Mouse (Mus musculus): ENCODE results near the gene Egfl8. TPM values are rescaled to one million over a fixed set of nuclear protein-coding genes. Genes with fewer than 3 reads are reported as not detected.

The Egfl8 gene
- polyA plus RNA-seq, 1 experiment: 2.2 TPM

DNA sequence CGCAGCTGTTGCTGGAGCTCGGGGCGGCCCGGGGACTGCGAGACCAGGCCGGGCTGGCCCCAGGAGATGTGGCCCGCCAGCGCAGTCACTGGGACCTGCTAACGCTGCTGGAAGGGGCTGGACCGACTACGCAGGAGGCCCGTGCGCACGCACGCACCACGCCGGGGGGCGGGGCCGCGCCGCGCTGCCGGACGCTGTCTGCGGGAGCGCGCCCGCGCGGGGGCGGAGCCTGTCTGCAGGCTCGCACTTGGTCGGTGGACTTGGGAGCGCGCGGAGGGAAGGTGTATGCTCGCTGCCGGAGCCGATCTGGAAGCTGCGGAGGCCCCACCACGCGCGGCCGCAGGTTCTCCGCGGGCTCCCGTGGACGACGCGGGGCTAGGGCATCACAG is 28.4 kb downstream of the Egfl8 start:
- 1% methylated on average over 50 of the region's 50 CpGs for WGBS
- no peak for DNase-seq (ENCODE audit: low read depth, low spot score)

DNA sequence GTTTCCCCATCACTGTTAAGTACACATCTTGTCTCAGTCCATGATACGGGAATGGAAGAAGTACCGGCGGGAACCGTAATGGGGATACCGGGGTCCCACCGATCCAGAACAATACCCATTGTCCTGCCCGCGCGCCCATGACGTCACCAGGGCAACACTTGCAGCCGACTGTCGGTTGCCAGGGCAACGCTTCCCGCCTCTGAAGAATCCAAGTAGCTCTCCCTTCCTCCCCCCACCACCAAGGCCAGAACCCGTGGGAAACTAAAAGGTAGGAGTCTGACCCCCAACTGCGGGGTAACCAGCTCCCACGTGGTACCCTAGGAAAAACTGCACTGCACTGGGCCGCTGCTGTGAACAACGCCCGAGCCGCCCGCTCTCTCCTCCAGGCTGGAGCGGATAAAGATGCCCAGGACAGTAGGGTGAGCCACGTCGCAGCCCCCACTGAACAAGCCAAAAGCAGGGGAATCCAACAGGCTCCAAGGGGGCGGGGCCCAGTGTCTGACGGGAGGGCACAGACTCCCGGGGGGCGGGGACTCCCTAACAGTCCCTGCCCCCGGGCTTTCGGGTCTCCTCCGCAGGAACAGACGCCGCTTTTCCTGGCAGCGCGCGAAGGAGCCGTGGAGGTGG is 28.9 kb downstream of the Egfl8 start:
- DNase-seq (ENCODE audit: low read depth, low spot score): no peak
- WGBS: 1% methylated on average over 38 of the region's 38 CpGs

DNA sequence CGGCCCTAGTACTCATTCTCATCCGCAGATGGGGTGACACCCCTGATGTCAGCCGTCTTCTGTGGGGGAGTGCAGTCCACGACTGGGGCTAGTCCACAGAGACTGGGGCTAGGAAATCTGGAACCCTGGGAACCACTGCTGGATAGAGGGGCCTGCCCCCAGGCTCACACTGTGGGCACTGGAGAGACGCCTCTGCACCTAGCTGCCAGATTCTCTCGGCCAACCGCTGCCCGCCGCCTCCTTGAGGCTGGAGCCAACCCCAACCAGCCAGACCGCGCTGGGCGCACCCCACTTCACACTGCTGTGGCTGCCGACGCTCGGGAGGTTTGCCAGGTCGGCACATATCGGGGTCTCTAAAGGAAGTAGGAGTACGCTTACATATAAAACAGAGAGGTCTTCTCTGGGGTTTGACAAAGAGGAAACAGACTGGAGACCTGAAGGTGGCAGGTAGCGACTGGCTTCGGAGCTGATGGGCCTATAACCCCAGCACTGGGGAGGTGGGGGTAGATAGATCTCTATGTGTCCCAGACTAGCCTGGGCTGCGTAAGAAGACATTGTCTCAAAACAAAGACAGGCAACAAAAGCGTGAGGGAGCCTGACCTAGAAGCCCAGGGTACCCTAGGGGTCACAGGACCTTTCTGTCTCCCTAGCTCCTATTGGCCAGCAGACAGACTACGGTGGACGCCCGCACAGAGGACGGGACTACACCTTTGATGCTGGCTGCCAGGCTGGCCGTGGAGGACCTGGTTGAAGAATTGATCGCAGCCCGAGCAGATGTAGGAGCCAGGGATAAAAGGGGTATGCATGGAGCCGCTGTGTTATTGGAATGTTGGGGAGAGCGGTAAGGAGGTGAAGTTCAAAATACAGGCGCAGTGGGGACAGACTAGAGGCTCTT is 29.6 kb downstream of the Egfl8 start:
- WGBS: 57% methylated on average over 32 of the region's 32 CpGs
- DNase-seq (ENCODE audit: low read depth, low spot score): no peak

DNA sequence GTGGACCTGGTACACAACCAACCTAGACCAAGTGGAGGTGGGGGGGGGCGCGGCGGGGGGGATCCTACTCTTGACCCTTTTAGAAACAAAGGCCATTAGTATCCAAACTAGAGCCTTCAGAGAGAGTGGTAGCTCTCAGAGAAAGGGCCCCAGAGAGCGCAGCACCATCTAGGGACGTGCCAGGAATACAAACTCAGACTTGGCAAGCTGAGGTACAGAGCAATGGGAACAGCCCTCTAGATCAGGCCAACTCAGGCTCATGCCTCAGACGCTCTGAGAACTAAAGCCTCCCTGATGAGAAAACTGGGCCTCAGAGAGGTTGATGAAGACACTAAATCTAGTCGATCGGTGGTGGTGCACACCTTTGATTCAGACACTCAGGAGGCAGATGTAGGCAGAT is 30.6 kb downstream of the Egfl8 start:
- no peak for DNase-seq (ENCODE audit: low read depth, low spot score)
- 91% methylated on average over 8 of the region's 8 CpGs for WGBS

DNA sequence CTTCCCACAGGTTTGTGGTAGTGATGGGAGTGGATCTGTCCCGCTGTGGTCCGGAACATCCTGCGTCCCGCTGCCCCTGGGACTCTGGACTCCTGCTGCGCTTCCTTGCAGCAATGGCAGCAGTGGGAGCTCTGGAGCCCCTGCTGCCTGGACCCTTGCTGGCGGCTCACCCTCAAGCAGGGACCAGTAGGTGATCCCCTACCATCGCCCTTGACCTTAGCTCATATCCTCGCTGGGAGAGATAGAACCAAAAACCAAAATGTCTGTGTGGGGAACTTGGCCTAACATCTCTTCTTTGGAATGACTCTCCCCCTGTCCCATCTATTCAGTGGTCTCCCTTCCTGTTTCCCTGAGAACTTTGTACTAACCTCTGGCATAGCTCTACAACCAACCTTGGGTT is 32.0 kb downstream of the Egfl8 start:
- DNase-seq (ENCODE audit: low read depth, low spot score): no peak
- 94% methylated on average over 8 of the region's 8 CpGs for WGBS

DNA sequence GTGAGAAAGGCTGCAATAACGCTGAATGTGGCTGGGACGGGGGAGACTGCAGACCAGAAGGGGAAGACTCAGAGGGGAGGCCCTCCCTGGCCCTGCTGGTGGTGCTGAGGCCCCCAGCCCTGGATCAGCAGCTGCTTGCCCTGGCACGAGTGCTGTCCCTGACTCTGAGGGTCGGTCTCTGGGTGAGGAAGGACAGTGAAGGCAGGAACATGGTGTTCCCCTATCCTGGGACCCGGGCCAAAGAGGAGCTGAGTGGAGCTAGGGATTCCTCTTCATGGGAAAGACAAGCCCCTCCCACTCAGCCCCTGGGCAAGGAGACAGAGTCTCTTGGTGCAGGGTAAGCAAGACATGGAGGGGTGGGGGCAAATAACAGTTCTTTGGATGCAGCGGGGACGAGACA is 32.4 kb downstream of the Egfl8 start:
- 74% methylated on average over 7 of the region's 7 CpGs for WGBS
- DNase-seq (ENCODE audit: low read depth, low spot score): no peak

DNA sequence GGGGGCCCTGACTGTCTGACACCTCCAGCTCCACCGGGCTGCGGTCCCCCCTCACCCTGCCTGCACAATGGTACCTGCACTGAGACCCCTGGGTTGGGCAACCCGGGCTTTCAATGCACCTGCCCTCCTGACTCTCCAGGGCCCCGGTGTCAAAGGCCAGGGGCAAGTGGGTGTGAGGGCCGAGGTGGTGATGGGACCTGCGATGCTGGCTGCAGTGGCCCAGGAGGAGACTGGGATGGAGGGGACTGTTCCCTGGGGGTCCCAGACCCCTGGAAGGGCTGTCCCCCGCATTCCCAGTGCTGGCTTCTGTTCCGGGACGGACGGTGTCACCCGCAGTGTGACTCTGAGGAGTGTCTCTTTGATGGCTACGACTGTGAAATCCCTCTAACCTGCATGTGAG is 33.2 kb downstream of the Egfl8 start:
- no peak for DNase-seq (ENCODE audit: low read depth, low spot score)
- 90% methylated on average over 12 of the region's 12 CpGs for WGBS

DNA sequence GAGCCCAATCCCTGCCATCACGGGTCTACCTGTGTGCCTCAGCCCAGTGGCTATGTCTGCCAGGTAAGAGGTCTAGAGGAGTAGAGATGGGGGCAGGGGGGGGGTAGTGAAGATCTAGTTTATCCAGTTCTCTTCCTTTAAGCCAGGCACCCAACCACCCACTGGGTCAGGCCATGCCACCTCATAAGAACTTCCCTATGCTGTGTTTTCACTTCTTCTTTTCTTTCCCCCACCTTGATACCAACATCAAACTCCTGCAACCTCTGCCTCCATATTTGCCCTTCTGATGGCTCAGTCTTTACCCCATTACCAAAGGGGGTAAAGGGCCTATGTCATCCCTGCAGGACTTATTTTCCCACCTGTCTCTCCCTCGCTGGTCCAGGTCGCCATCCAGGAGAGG is 37.7 kb downstream of the Egfl8 start:
- DNase-seq (ENCODE audit: low read depth, low spot score): no peak
- WGBS: 87% methylated on average over 3 of the region's 3 CpGs

DNA sequence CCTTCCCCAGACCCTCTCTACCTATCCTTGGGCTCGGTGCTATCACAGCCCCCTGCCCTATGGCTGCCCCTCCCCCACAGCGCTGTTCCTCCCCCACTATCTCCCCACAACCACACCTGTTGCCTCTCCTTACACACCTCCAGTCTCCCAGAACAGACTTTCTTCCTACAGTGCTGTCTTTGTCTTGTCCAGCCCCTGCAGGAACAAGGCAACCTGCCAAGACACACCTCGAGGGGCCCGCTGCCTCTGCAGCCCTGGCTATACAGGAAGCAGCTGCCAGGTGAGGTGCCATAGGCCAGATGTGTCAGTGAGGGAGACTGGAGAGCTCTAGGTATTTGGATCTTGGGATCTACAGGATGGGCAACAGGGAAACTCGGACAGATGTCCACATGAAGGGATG is 39.2 kb downstream of the Egfl8 start:
- no peak for DNase-seq (ENCODE audit: low read depth, low spot score)
- 29% methylated on average over 5 of the region's 5 CpGs for WGBS

DNA sequence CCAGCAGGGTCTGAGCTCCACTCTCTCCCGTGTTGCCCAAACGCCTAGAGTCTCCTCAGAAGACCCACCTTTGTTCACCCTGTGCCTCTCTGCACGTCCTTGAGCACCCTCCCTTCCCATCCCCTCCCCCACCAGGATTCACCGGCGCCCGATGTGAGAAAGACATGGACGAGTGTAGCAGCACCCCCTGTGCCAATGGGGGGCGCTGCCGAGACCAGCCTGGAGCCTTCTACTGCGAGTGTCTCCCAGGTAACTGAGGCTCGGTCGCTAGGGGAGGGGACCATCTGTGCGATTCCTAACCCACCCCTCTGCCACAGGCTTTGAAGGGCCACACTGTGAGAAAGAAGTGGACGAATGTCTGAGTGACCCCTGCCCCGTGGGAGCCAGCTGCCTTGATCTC is 43.4 kb downstream of the Egfl8 start:
- 54% methylated on average over 15 of the region's 15 CpGs for WGBS
- no peak for DNase-seq (ENCODE audit: low read depth, low spot score)

DNA sequence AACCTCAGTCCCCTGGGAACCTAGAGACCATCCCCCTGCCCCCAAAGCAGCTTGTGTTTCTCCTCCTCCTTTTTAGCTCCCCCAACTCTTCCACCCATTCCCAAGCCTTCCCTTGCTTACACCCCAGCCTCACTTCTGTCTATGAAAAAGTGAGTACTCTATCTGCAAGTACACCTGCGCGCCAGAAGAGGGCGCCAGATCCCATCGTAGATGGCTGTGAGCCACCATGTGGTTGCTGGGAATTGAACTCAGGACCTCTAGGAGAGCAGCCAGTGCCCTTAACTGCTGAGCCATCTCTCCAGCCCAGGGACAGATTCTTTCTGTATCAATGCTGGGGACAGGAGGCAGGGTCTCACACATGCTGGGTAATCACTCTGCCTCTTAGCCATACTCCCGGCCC is 43.9 kb downstream of the Egfl8 start:
- no peak for DNase-seq (ENCODE audit: low read depth, low spot score)
- 32% methylated on average over 5 of the region's 5 CpGs for WGBS

DNA sequence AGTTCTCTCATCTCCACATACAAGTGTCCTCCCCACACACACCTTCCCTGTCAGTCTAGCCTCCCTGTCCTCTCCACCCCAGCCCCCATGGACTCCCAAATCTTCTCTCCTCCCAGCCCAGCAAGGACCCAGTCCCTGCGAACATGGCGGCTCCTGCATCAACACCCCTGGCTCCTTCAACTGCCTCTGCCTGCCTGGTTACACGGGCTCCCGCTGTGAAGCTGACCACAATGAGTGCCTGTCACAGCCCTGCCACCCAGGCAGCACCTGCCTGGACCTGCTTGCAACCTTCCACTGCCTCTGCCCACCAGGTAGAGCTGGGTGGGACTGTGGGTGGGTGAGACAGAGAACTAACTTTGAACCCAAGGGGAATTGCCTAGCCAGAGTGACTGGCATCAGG is 45.9 kb downstream of the Egfl8 start:
- 80% methylated on average over 4 of the region's 4 CpGs for WGBS
- DNase-seq (ENCODE audit: low read depth, low spot score): no peak

DNA sequence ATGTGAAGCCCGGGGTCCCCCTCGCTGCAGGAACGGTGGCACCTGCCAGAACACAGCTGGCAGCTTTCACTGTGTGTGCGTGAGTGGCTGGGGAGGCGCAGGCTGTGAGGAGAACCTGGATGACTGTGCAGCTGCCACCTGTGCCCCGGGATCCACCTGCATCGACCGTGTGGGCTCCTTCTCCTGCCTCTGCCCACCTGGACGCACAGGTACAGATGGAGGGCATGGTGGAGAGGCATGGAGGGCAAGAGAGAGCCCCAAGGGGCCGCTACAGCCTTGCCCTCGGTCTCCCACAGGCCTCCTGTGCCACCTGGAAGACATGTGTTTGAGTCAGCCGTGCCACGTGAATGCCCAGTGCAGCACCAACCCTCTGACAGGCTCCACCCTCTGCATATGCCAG is 47.4 kb downstream of the Egfl8 start:
- WGBS: 68% methylated on average over 13 of the region's 13 CpGs
- DNase-seq (ENCODE audit: low read depth, low spot score): no peak

DNA sequence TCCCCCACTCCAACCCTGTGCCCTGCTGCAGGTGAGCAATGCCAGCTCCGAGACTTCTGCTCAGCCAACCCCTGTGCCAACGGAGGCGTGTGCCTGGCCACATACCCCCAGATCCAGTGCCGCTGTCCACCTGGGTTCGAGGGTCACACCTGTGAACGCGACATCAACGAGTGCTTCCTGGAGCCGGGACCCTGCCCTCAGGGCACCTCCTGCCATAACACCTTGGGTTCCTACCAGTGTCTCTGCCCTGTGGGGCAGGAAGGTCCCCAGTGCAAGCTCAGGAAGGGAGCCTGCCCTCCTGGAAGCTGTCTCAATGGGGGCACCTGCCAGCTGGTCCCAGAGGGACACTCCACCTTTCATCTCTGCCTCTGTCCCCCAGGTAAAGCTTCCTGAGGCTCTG is 48.5 kb downstream of the Egfl8 start:
- DNase-seq (ENCODE audit: low read depth, low spot score): no peak
- 53% methylated on average over 9 of the region's 9 CpGs for WGBS

DNA sequence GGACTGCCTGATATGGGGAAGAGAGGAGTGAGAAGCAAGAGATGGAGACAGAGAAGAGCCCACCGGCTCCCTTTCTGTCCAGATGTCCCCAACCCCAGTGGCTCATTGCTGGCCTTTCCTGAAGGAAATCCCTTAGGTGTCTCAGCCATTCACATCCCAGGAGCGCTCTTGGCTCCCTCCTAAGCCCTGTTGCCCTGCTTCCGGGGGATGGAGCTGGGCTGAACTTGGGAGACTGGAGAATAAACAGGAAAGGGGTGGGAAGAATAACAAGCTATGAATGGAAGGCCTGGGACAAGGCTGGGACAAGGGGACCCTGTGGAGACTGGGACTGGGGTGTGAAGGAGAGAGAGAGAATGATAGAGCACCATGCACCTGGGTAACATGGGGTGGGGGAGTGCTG is 51.0 kb downstream of the Egfl8 start:
- DNase-seq (ENCODE audit: low read depth, low spot score): no peak
- WGBS: 68% methylated on average over 3 of the region's 3 CpGs

DNA sequence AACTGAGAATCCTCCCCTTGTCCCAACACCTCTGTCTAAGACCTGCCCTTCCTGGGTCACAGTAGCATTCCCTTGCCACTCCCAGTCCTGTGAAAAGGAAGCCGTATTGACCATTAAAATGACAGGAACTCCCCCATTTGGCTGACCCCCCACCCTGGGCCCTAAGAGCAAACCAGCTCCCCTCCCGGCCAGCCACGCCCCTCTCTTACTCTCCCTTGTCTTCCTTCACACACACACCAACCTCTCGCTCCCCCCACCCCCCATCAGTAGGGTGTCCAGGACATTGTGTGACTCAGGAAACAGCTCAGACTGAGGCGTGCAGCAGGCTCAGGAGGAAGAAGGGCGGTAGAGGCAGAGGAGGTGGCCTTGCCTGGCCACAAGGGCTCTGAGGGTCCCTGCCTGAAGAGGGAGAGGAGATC is 51.8 kb downstream of the Egfl8 start, which contains the start of gene Notch4:
Gene Notch4 (plus strand): TSS at position 266 of the 419 bp plus-strand sequence.
- no peak for DNase-seq (ENCODE audit: low read depth, low spot score)
- 8% methylated on average over 6 of the region's 6 CpGs for WGBS

DNA sequence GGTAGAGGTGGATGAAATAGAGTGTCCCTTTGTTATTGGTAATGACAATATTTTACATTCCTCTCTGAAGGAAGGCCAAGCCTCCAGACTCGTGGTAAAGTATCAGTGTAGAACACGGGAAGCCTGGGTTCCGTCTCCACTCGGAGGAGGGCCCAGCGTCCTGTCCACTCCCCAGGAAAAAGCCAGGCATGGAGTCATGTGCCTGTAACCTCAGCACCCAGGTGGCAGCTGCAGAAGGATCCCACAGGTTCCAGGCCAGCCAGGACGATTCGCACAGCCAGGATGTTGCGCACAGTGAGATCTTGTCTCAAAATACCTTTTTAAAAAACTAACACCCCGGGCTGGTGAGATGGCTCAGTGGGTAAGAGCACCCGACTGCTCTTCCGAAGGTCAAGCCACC is 52.4 kb downstream of the Egfl8 start:
- no peak for DNase-seq (ENCODE audit: low read depth, low spot score)
- WGBS: 73% methylated on average over 11 of the region's 11 CpGs
